Mouse (Mus musculus) G1E (cell line): Measurements from ENCODE around the gene Tk1. TPM values are rescaled to one million over a fixed set of nuclear protein-coding genes. Genes with fewer than 3 reads are reported as not detected.

ENCODE experiments used
- ATAC-seq: 2 replicates; pipeline ENCODE4 v1.8.0; 2016; ENCODE audit warnings: mild to moderate bottlenecking; ENCODE audit not compliant: insufficient number of reproducible peaks, poor library complexity, low FRiP score, severe bottlenecking; ENCODE audit errors: extremely low read depth
- DNase-seq: peaks from one replicate; pipeline ENCODE4 v3.0.0; 2012; ENCODE audit warnings: low spot score
- H3K27me3 ChIP-seq: 2 replicates; pipeline ENCODE4 v1.6.1; 2012; ENCODE audit warnings: mild to moderate bottlenecking, low read length, inconsistent platforms; ENCODE audit not compliant: insufficient read depth
- H3K36me3 ChIP-seq: replicated peaks from 2 replicates; pipeline ENCODE3; 2012; ENCODE audit warnings: mild to moderate bottlenecking, inconsistent platforms
- H3K4me1 ChIP-seq: 2 replicates; pipeline ENCODE4 v1.6.1; 2012; ENCODE audit warnings: low read depth, low read length, inconsistent platforms, mixed read lengths; ENCODE audit not compliant: insufficient read depth
- H3K4me3 ChIP-seq: 2 replicates; pipeline ENCODE4 v1.5.1; 2012; ENCODE audit warnings: low read depth, mild to moderate bottlenecking, inconsistent platforms, low read length, moderate library complexity, mixed read lengths
- H3K9me3 ChIP-seq: replicated peaks from 2 replicates; pipeline ENCODE4 v1.6.1; 2012; ENCODE audit warnings: inconsistent platforms
- CTCF ChIP-seq: IDR thresholded peaks from 2 replicates; pipeline ENCODE4 v1.5.1; 2012; ENCODE audit warnings: low read depth, low read length, inconsistent platforms, mixed read lengths
- GATA1 ChIP-seq: IDR thresholded peaks from 2 replicates; pipeline ENCODE4 v1.6.1; 2012; ENCODE audit warnings: borderline replicate concordance, low read length, inconsistent platforms, mixed read lengths
- GATA2 ChIP-seq: IDR thresholded peaks from 2 replicates; pipeline ENCODE4 v1.6.1; 2012; ENCODE audit warnings: low read depth, low read length, inconsistent platforms, borderline replicate concordance
- POLR2AphosphoS5 ChIP-seq: IDR thresholded peaks from 2 replicates; pipeline ENCODE4 v1.6.1; 2012; ENCODE audit warnings: low read depth, low read length, inconsistent platforms; ENCODE audit not compliant: insufficient replicate concordance
- TAL1 ChIP-seq: conservative IDR thresholded peaks from 2 replicates; pipeline ENCODE4 v1.6.1; 2012; ENCODE audit warnings: low read depth, low read length, inconsistent platforms, mixed read lengths
- polyA plus RNA-seq: library from polyadenylated mRNA; stranded (reverse); fragments of >175 nt; gene quantifications from 2 replicates; pipeline ENCODE4 v1.2.3, GENCODE M21; 2012
- total RNA-seq, 2 experiments: library from RNA; stranded (forward) in 1 of 2; stranded (reverse) in 1 of 2; fragments of 200-1000 nt in 1 of 2; fragments of >200 nt in 1 of 2; fragmentation: Nextera tagmentation in 1 of 2; gene quantifications; 2 replicates each; pipeline ENCODE4 v1.2.3; 2014 to 2017

Tk1 gene
- total and polyA plus RNA-seq, 3 experiments: 73.2 to 77.0 (median 75.8) TPM

- ATAC-seq: no peak
- peaks cover 89% of the 10 kb centered on the region for H3K36me3 ChIP-seq
- H3K4me1 ChIP-seq: peaks cover 31% of the 10 kb centered on the region
Measured at GRCm38 (mm10) chr11:117774925-117775324, 51.0 kb downstream of the Tk1 start.

GRCm38 (mm10) chr11:117772352-117772751 lies 53.5 kb downstream of the Tk1 start:
- no peaks in the 10 kb centered on the region for H3K27me3 ChIP-seq
- DNase-seq (no peak), ATAC-seq (no peak)
- H3K36me3 ChIP-seq: peaks cover 95% of the 10 kb centered on the region
- H3K9me3 ChIP-seq: no peaks in the 10 kb centered on the region
- H3K4me1 ChIP-seq: peaks cover 21% of the 10 kb centered on the region
- H3K4me3 ChIP-seq: no peak overlapping the region
- TF ChIP-seq GATA2: no peak
- TF ChIP-seq GATA1: no peak

More at GRCm38 (mm10) chr11:117774925-117775324, 51.0 kb downstream of the Tk1 start:
- DNase-seq: no peak
- no peaks in the 10 kb centered on the region for H3K9me3 ChIP-seq
- TF ChIP-seq POLR2AphosphoS5 (no peak), GATA1 (no peak), TAL1 (no peak), GATA2 (no peak), CTCF (no peak)
- H3K4me3 ChIP-seq: no peak overlapping the region
- no peaks in the 10 kb centered on the region for H3K27me3 ChIP-seq

GRCm38 (mm10) chr11:117770407-117770806 lies 55.5 kb downstream of the Tk1 start:
- no peak overlapping the region for H3K4me3 ChIP-seq
- peaks cover 94% of the 10 kb centered on the region for H3K36me3 ChIP-seq
- H3K27me3 ChIP-seq: no peaks in the 10 kb centered on the region
- H3K9me3 ChIP-seq: no peaks in the 10 kb centered on the region
- ATAC-seq: no peak
- peaks cover 24% of the 10 kb centered on the region for H3K4me1 ChIP-seq
- DNase-seq: no peak
- no peak for TF ChIP-seq GATA2
- no peak for TF ChIP-seq POLR2AphosphoS5
- no peak for TF ChIP-seq TAL1
- TF ChIP-seq GATA1: no peak
- TF ChIP-seq CTCF: no peak

- Histone ChIP-seq H3K36me3 (peaks cover 94% of the 10 kb centered on the region), H3K4me3 (no peak overlapping the region)
- no peak for ATAC-seq
Measured at GRCm38 (mm10) chr11:117769683-117770047, 56.2 kb downstream of the Tk1 start.

GRCm38 (mm10) chr11:117768725-117769682 lies 56.9 kb downstream of the Tk1 start:
- ATAC-seq (no peak), DNase-seq (no peak)
- no peaks in the 10 kb centered on the region for H3K9me3 ChIP-seq
- peaks cover 94% of the 10 kb centered on the region for H3K36me3 ChIP-seq
- no peak overlapping the region for H3K4me3 ChIP-seq
- no peaks in the 10 kb centered on the region for H3K27me3 ChIP-seq
- peaks cover 24% of the 10 kb centered on the region for H3K4me1 ChIP-seq
- no peak for TF ChIP-seq GATA2
- no peak for TF ChIP-seq CTCF
- TF ChIP-seq POLR2AphosphoS5: no peak

More at GRCm38 (mm10) chr11:117769683-117770047, 56.2 kb downstream of the Tk1 start:
- no peaks in the 10 kb centered on the region for H3K27me3 ChIP-seq
- peaks cover 26% of the 10 kb centered on the region for H3K4me1 ChIP-seq
- no peak for TF ChIP-seq POLR2AphosphoS5
- no peak for TF ChIP-seq CTCF
- TF ChIP-seq GATA1: no peak
- no peak for TF ChIP-seq GATA2
- TF ChIP-seq TAL1: no peak
- no peak for DNase-seq
- no peaks in the 10 kb centered on the region for H3K9me3 ChIP-seq

GRCm38 (mm10) chr11:117766275-117766674 lies 59.6 kb downstream of the Tk1 start:
- no peak for TF ChIP-seq CTCF
- no peak for TF ChIP-seq POLR2AphosphoS5
- no peak for TF ChIP-seq GATA2
- no peak for TF ChIP-seq GATA1
- TF ChIP-seq TAL1: no peak
- peaks cover 14% of the 10 kb centered on the region for H3K4me1 ChIP-seq
- no peaks in the 10 kb centered on the region for H3K27me3 ChIP-seq
- DNase-seq: no peak
- ATAC-seq: no peak
- peaks cover 91% of the 10 kb centered on the region for H3K36me3 ChIP-seq
- H3K4me3 ChIP-seq: no peak overlapping the region
- H3K9me3 ChIP-seq: no peaks in the 10 kb centered on the region

Other genes starting within 250 kb of the Tk1 start
- 40.5 and 47.5 TPM in 2 replicates for gene Tnrc6c, start 171.8 kb downstream of the Tk1 start, total RNA-seq (2014; fragmentation: Nextera tagmentation)
- 18.4 and 19.2 TPM in 2 replicates for gene Tnrc6c, start 171.8 kb downstream of the Tk1 start, total RNA-seq (2017)
- gene Tnrc6c, start 171.8 kb downstream of the Tk1 start, polyA plus RNA-seq: 19.1 and 21.5 TPM in 2 replicates
- gene Tmc8, start 44.0 kb downstream of the Tk1 start, total RNA-seq (2014; fragmentation: Nextera tagmentation): 8.5 and 43.8 TPM in 2 replicates
- gene Tmc8, start 44.0 kb downstream of the Tk1 start, total RNA-seq (2017): 3.4 and 4.6 TPM in 2 replicates
- 18.5 and 26.9 TPM in 2 replicates for gene Tmc8, start 44.0 kb downstream of the Tk1 start, polyA plus RNA-seq
- 16.5 and 27.3 TPM in 2 replicates for gene Tmc6, start 43.9 kb downstream of the Tk1 start, total RNA-seq (2014; fragmentation: Nextera tagmentation)
- 9.6 and 12.2 TPM in 2 replicates for gene Tmc6, start 43.9 kb downstream of the Tk1 start, total RNA-seq (2017)
- 25.3 and 32.3 TPM in 2 replicates for gene Tmc6, start 43.9 kb downstream of the Tk1 start, polyA plus RNA-seq
- 5.0 and 20.9 TPM in 2 replicates for gene 6030468B19Rik, start 28.4 kb downstream of the Tk1 start, total RNA-seq (2014; fragmentation: Nextera tagmentation)
- 3.3 and 4.2 TPM in 2 replicates for gene 6030468B19Rik, start 28.4 kb downstream of the Tk1 start, total RNA-seq (2017)
- 10.3 and 11.7 TPM in 2 replicates for gene 6030468B19Rik, start 28.4 kb downstream of the Tk1 start, polyA plus RNA-seq
- gene Gm20708, start 16.4 kb downstream of the Tk1 start, total RNA-seq (2014; fragmentation: Nextera tagmentation): 8.7 TPM in 2 replicates
- gene Gm20708, start 16.4 kb downstream of the Tk1 start, total RNA-seq (2017): 0.29 TPM in 1 of 2 replicates, not detected in the other
- 0.07 and 0.09 TPM in 2 replicates for gene Gm20708, start 16.4 kb downstream of the Tk1 start, polyA plus RNA-seq
- 221 and 236 TPM in 2 replicates for gene Syngr2, start 16.4 kb downstream of the Tk1 start, total RNA-seq (2014; fragmentation: Nextera tagmentation)
- gene Syngr2, start 16.4 kb downstream of the Tk1 start, total RNA-seq (2017): 95.8 and 105 TPM in 2 replicates
- 189 and 211 TPM in 2 replicates for gene Syngr2, start 16.4 kb downstream of the Tk1 start, polyA plus RNA-seq
- gene Afmid, start 168 bp downstream of the Tk1 start, total RNA-seq (2014; fragmentation: Nextera tagmentation): 8.1 and 23.0 TPM in 2 replicates
- gene Afmid, start 168 bp downstream of the Tk1 start, total RNA-seq (2017): 6.4 and 6.9 TPM in 2 replicates
- gene Afmid, start 168 bp downstream of the Tk1 start, polyA plus RNA-seq: 3.5 and 3.7 TPM in 2 replicates
- gene Birc5, start 23.2 kb upstream of the Tk1 start, total RNA-seq (2014; fragmentation: Nextera tagmentation): 82.6 and 131 TPM in 2 replicates
- gene Birc5, start 23.2 kb upstream of the Tk1 start, total RNA-seq (2017): 228 and 241 TPM in 2 replicates
- gene Birc5, start 23.2 kb upstream of the Tk1 start, polyA plus RNA-seq: 149 and 184 TPM in 2 replicates
- not detected in 2 replicates for gene Tmem235, start 34.7 kb upstream of the Tk1 start, total RNA-seq (2014; fragmentation: Nextera tagmentation)
- gene Tmem235, start 34.7 kb upstream of the Tk1 start, total RNA-seq (2017): 0.12 TPM in 1 of 2 replicates, not detected in the other
- gene Tmem235, start 34.7 kb upstream of the Tk1 start, polyA plus RNA-seq: not detected in 2 replicates
- not detected in 2 replicates for gene Tha1, start 47.4 kb upstream of the Tk1 start, total RNA-seq (2014; fragmentation: Nextera tagmentation)
- gene Tha1, start 47.4 kb upstream of the Tk1 start, total RNA-seq (2017): not detected in 2 replicates
- gene Tha1, start 47.4 kb upstream of the Tk1 start, polyA plus RNA-seq: not detected in 2 replicates
- gene Socs3, start 144.0 kb upstream of the Tk1 start, total RNA-seq (2014; fragmentation: Nextera tagmentation): 1.3 TPM in 1 of 2 replicates, not detected in the other
- gene Socs3, start 144.0 kb upstream of the Tk1 start, total RNA-seq (2017): 3.8 and 5.6 TPM in 2 replicates
- 2.5 and 2.9 TPM in 2 replicates for gene Socs3, start 144.0 kb upstream of the Tk1 start, polyA plus RNA-seq
- gene Pgs1, start 160.2 kb upstream of the Tk1 start, total RNA-seq (2014; fragmentation: Nextera tagmentation): 9.7 and 10.0 TPM in 2 replicates
- 17.6 and 18.8 TPM in 2 replicates for gene Pgs1, start 160.2 kb upstream of the Tk1 start, total RNA-seq (2017)
- 36.9 and 37.6 TPM in 2 replicates for gene Pgs1, start 160.2 kb upstream of the Tk1 start, polyA plus RNA-seq